Comparison of ENCODE assay signal across 21 mouse cellular contexts in genomic region chr17:50416119-50416518, GRCm38 (mm10).
DNase-seq lines count a peak whose midpoint lies in the region; ATAC-seq and TF ChIP-seq lines count a peak whose summit lies in the region.
"Had no signal": no experiment of that assay in that cellular context is flagged by ENCODE, and none has a peak within 500 bp of the region (broad histone marks: within the 10 kb centered on the region; RNA-seq: fewer than 3 reads in every experiment).

No protein-coding gene starts in this region.

- 75% methylated on average over 1 of the region's 1 CpGs for WGBS in limb, embryonic 10.5 days

- H3K4me3 ChIP-seq in bone marrow macrophage, adult 2 months (ENCODE audit: insufficient read depth, low read length): no peak overlapping the region
- no peak overlapping the region for H3K4me3 ChIP-seq in limb, embryonic 10.5 days
- H3K4me3 ChIP-seq: embryonic facial prominence, embryonic 12.5 days; erythroblast, embryonic 14.5 days; forebrain, embryonic 15.5 days; heart, adult 2 months; hindbrain, embryonic 10.5 days; lung, embryonic 15.5 days; midbrain, embryonic 13.5 days had no signal

- peaks cover 16% of the 10 kb centered on the region for H3K4me1 ChIP-seq in bone marrow macrophage, adult 2 months (ENCODE audit: control insufficient read depth, insufficient read depth, low read length)
- no peaks in the 10 kb centered on the region for H3K4me1 ChIP-seq in limb, embryonic 10.5 days
- H3K4me1 ChIP-seq: embryonic facial prominence, embryonic 12.5 days; forebrain, embryonic 15.5 days; hindbrain, embryonic 10.5 days; lung, embryonic 15.5 days; midbrain, embryonic 13.5 days had no signal

- H3K27me3 ChIP-seq in limb, embryonic 10.5 days (ENCODE audit: low read depth, poor library complexity, severe bottlenecking): no peaks in the 10 kb centered on the region
- H3K27me3 ChIP-seq: embryonic facial prominence, embryonic 12.5 days; forebrain, embryonic 15.5 days; lung, embryonic 15.5 days; midbrain, embryonic 13.5 days had no signal

- H3K36me3 ChIP-seq in limb, embryonic 10.5 days: no peaks in the 10 kb centered on the region
- H3K36me3 ChIP-seq: embryonic facial prominence, embryonic 12.5 days; forebrain, embryonic 15.5 days; hindbrain, embryonic 10.5 days; lung, embryonic 15.5 days; midbrain, embryonic 13.5 days had no signal

- peak; percentile 84 for ATAC-seq in megakaryocyte-erythroid progenitor cell, adult 5-6 weeks (replicated peaks; ENCODE audit: low FRiP score, low TSS enrichment, poor library complexity, severe bottlenecking)
- no peak for ATAC-seq in cerebellum, adult (ENCODE audit: insufficient number of reproducible peaks, low FRiP score, low TSS enrichment)
- ATAC-seq: forebrain, embryonic 15.5 days; hindbrain, postnatal 0 days; midbrain, embryonic 13.5 days had no signal

- peak; percentile 13 to 29 for DNase-seq in B cell, adult 2 months
- peak; percentile 48 for DNase-seq in CD4-positive, CD25-positive, alpha-beta regulatory T cell, adult 2 months (ENCODE audit: low read depth, low spot score)
- no peak for DNase-seq in embryo, embryonic 11 days
- DNase-seq in limb, embryonic 10.5 days (ENCODE audit: low spot score): no peak
- DNase-seq in embryo, embryonic 9.5 days (ENCODE audit: extremely low spot score): no peak
- DNase-seq: adrenal gland, postnatal 10 days; cerebellum, adult 2 months; gastrocnemius, postnatal 14 days; kidney, adult 18-20 months; kidney, postnatal 10 days had no signal

- TF ChIP-seq POLR2A in bone marrow macrophage, adult 2 months (IDR thresholded peaks at IDR 0.05; ENCODE audit: borderline replicate concordance, low read depth, low read length): no peak

- peak overlapping the region; percentile 93 for H3K27ac ChIP-seq in bone marrow macrophage, adult 2 months (ENCODE audit: insufficient read depth, low read depth, low read length)
- no peak overlapping the region for H3K27ac ChIP-seq in limb, embryonic 10.5 days
- H3K27ac ChIP-seq: embryonic facial prominence, embryonic 12.5 days; forebrain, embryonic 15.5 days; heart, adult 2 months; hindbrain, embryonic 10.5 days; hindbrain, postnatal 0 days; lung, embryonic 15.5 days; midbrain, embryonic 13.5 days had no signal

- no peak for TF ChIP-seq CTCF in bone marrow macrophage, adult 2 months (IDR thresholded peaks at IDR 0.05; ENCODE audit: low read depth, low read length)

- no peaks in the 10 kb centered on the region; the same call in 1 of the 2 replicates for H3K9me3 ChIP-seq in limb, embryonic 10.5 days (replicated peaks)
- H3K9me3 ChIP-seq: embryonic facial prominence, embryonic 12.5 days; forebrain, embryonic 15.5 days; lung, embryonic 15.5 days; midbrain, embryonic 13.5 days had no signal

Comparison
In these comparisons a context has a peak if more than half of its experiments do, and no peak if none do; other contexts are left out.
1. DNase-seq: peak in B cell, adult 2 months (2 of 2) and CD4-positive, CD25-positive, alpha-beta regulatory T cell, adult 2 months (single experiment); none in embryo, embryonic 11 days (single experiment), limb, embryonic 10.5 days (single experiment) and embryo, embryonic 9.5 days (single experiment).